Mouse (Mus musculus): ENCODE results near the gene Maea. TPM values are rescaled to one million over a fixed set of nuclear protein-coding genes. Genes with fewer than 3 reads are reported as not detected.

Gene Maea
- total RNA-seq, 1 experiment from 2014 or later = 243 TPM

GRCm38 (mm10) chr5:33400819-33401218, 65.5 kb downstream of the Maea start:
- ATAC-seq (replicated peaks in 1 of 2; ENCODE audit: insufficient read depth in 1 of 2, low FRiP score in 2 of 2, low TSS enrichment in 1 of 2, low read depth in 1 of 2, poor library complexity in 2 of 2, severe bottlenecking in 2 of 2) = no peak

- no peak for ATAC-seq (replicated peaks in 1 of 2; ENCODE audit: insufficient read depth in 1 of 2, low FRiP score in 2 of 2, low TSS enrichment in 1 of 2, low read depth in 1 of 2, poor library complexity in 2 of 2, severe bottlenecking in 2 of 2)
Measured at GRCm38 (mm10) chr5:33420313-33420712, 85.0 kb downstream of the Maea start.

Other genes starting within 250 kb of the Maea start
- not detected in 2 replicates for gene Slc5a1, start 231.3 kb upstream of the Maea start, total RNA-seq (2017)
- gene Spon2, start 117.1 kb upstream of the Maea start, total RNA-seq (2017) = 0.99 and 1.3 TPM in 2 replicates
- 143 and 146 TPM in 2 replicates for gene Ctbp1, start 60.5 kb upstream of the Maea start, total RNA-seq (2017)
- gene Uvssa, start 43.0 kb downstream of the Maea start, total RNA-seq (2017) = 10.0 and 14.9 TPM in 2 replicates
- not detected in 2 replicates for gene Nkx1-1, start 98.5 kb downstream of the Maea start, total RNA-seq (2017)

Measured in hematopoietic stem cell, adult 5-6 weeks (primary cell).